Mouse (Mus musculus) brain, embryonic 14.5 days (tissue): ENCODE measurements around the gene Kpna7.
A peak's percentile ranks its signal among the peaks of the same experiment; 100 is the strongest.

Source experiments
- CTCF ChIP-seq: fragments of 200-500 bp; IDR thresholded peaks from 2 replicates; pipeline ENCODE4 v1.5.1; 2012; ENCODE audit warnings: inconsistent platforms, mild to moderate bottlenecking, moderate library complexity, borderline replicate concordance; ENCODE audit not compliant: insufficient read depth, insufficient read length; ENCODE audit errors: extremely low read depth
- POLR2A ChIP-seq: fragments of 200-500 bp; IDR thresholded peaks from 2 replicates; pipeline ENCODE4 v1.6.1; 2012; ENCODE audit warnings: mild to moderate bottlenecking, inconsistent platforms, borderline replicate concordance; ENCODE audit not compliant: poor library complexity, insufficient read depth, insufficient read length, severe bottlenecking; ENCODE audit errors: extremely low read depth

DNA sequence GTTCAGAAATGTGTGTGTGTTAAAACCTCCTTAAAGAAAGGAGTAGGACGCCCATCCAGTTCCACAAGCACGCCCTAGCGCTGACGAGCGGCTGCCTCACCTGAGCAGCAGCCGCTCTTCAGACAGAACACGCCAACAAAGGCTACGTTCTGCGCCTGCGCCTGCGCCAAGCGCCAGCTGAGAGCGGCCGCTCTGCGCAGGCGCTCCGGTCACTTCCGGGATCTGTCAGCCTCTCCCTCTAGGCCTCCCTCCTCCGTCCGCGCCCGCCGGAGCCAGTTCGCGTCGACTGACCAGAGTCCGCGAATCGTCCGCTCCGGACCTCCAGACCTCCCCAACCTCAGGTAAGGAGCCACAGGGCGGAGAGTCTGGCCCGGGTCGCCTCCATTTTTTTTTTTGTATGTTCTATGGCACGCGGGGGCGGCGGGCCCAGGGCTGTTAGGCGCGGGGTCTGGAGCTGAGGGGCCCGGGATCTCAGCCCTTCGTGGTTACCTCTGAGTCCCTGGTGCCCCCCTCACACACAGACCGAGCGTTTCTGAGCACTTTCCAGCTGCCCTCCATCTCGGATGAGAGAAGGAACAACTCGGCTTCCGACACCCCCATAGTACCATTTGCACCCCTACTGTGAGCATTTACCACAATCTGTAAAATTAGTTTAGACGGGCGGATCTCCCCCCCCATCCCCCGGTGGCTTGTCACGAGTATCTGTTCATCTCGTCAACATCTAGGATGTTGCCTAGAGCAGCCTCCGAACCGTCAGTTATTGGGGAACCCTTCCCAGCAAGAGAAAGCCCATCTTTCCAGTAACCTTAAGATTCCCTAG lies at the start of gene Kpna7, which contains the start of gene Arpc1a:
- TF ChIP-seq POLR2A: peak; percentile 85; the same call in 1 of the 2 replicates
- no peak for TF ChIP-seq CTCF
